In the genomic region with DNA sequence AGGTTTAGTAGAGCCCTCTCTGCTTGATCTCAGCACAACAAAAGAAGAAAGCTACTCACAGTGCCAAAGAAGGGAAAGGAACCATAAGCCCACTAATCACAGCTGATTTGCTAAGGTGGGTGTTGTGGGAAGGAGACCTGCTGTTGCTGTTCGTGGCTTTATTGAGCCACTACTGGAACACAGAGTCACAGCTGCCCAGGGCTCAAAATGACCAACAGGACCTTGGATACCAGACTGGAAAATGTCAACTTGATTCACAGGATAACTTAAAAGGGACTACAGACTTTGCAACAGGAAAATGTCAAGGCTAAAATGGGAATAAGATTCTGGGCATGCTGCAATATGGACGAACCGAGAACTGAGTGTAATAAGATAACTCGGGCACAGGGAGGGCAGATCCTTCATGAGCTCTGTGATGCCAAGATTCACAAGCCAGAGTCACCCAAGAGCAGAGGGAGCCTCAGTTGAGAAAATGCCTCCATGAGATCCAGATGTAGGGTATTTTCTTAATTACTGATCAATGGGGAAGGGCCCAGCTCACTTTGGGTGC, we compare ENCODE assay signal across 18 mouse cellular contexts. TPM values are rescaled to one million over a fixed set of nuclear protein-coding genes. Genes with fewer than 3 reads are reported as not detected.
"Had no signal": no experiment of that assay in that cellular context is flagged by ENCODE, and none has a peak within 500 bp of the region (broad histone marks: within the 10 kb centered on the region; RNA-seq: fewer than 3 reads in every experiment).

No protein-coding gene starts in this region.

- H3K36me3 ChIP-seq: stomach, embryonic 15.5 days had no signal

- H3K9ac ChIP-seq: limb, embryonic 13.5 days; liver, embryonic 14.5 days; neural tube, embryonic 15.5 days; stomach, embryonic 15.5 days had no signal

- H3K27me3 ChIP-seq: limb, embryonic 13.5 days; neural tube, embryonic 15.5 days; stomach, embryonic 15.5 days had no signal

- H3K4me2 ChIP-seq: limb, embryonic 13.5 days; neural tube, embryonic 15.5 days; stomach, embryonic 15.5 days had no signal

- DNase-seq: kidney, postnatal 14 days; left cerebral cortex, postnatal 4 days; lung, adult 2 months; lung, postnatal 4 days; midbrain, embryonic 14.5 days; right cerebral cortex, adult 18-20 months; right cerebral cortex, postnatal 4 days; thymus, postnatal 4 days had no signal

- H3K4me1 ChIP-seq: limb, embryonic 13.5 days; midbrain, embryonic 10.5 days; neural tube, embryonic 15.5 days; stomach, embryonic 15.5 days had no signal

- H3K27ac ChIP-seq: limb, embryonic 13.5 days; liver, embryonic 14.5 days; midbrain, embryonic 10.5 days; neural tube, embryonic 15.5 days; stomach, embryonic 15.5 days had no signal

- ATAC-seq: lung, postnatal 0 days had no signal

- H3K4me3 ChIP-seq: limb, embryonic 13.5 days; midbrain, embryonic 10.5 days; myocyte; neural tube, embryonic 15.5 days; stomach, embryonic 15.5 days had no signal

- H3K9me3 ChIP-seq: limb, embryonic 13.5 days; midbrain, embryonic 10.5 days; neural tube, embryonic 15.5 days; stomach, embryonic 15.5 days had no signal

RNA-seq across cellular contexts. Expression of a gene that starts 17.1 kb away (rescaled TPM):
- total RNA-seq: left cerebral cortex, adult 18-20 months; megakaryocyte, adult 5-6 weeks had no signal
- polyA plus RNA-seq: myocyte; spleen, adult 2 months had no signal
